Mouse (Mus musculus) lung, postnatal 4 days (tissue): Measurements from ENCODE around the gene Lmo7.

Experiments used
- DNase-seq, 2 experiments: peaks; one replicate each; pipeline ENCODE4 v3.0.0; 2021

Lmo7 gene

DNA sequence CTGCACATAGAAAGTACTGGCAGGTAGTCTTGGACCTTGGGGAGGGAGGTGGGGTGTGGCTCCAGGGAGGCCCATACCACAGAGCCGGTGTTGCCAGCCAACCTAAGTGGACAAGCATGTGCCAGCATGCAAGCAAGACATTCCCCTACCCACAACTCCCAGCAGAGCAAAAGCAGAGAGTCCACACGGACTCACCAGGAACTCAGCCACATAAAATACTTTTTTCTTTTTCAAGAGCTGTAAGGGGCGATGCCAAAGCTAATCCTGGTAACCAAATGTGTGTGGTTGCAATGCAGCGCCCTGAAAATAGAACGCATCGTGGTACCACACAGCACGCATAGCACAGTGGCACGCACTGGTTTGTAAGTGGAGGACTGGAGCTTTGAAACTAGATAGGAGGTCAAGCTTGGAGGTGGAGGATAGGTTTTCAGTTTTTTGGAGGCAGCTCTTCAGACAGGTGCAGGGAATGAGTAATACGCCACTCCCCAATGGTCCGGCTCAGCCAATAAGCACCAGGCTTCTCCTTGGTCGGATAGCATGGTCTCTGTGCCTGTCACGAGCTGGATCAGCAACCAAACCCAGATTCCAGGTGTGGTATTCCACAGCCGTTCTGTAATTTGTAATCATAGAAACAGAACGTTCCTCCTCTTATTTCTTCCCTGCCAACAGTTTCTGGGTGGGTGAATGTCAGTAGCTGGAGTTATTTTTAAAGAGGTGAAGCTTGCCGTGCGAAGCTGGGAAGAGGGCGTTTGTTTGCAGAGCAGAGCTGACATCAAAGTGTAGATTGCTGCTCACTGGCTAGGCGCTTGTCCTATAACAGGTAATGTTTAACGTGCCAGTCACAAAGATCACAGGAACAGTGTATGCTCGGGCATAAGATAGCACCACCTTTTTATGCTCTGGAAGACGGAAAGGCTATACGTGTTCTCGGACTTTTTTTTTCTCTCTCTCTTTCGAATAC is 110.3 kb downstream of the Lmo7 start:
- DNase-seq, result peak; percentile 56 to 79

DNA sequence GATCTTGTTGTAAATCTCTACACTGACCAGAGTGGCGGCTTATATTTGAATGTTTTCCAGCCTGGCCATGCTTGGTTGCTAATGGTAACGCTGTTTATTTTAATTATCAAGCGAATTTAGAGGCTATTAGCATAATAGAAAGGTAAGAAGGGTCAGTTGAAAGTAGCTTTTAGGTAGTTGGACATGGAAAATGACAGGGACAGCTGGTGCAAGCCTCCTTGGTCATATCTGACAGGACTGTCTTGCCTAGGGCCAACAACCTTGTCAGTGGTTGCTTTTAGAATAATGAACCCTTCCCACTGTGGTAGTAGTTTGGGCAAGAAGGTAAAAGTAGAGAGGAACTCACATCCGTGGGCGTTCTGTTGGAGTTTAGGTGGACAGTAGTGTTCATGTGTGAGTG is 111.5 kb downstream of the Lmo7 start:
- no peak for DNase-seq

DNA sequence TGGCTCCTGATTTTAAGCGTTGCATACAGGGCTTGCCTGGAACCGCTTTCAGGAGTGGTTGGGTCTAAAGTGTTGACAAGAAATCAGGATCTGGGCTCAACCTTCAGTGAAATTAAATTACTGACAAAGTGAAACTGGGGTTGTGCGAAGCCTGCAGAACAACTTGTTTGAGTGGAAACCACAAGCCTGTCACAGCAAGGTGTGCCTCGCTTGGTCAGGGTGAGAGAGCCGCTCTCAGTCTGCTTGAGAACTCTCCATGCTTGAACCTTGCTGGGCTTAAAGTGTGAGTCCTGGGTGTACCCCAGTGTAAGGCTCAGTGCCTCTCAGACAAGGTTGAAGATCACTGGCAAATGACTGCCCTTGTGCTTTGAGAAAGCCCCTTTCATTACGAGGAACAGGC is 112.8 kb downstream of the Lmo7 start:
- peak; percentile 10 to 27 for DNase-seq

DNA sequence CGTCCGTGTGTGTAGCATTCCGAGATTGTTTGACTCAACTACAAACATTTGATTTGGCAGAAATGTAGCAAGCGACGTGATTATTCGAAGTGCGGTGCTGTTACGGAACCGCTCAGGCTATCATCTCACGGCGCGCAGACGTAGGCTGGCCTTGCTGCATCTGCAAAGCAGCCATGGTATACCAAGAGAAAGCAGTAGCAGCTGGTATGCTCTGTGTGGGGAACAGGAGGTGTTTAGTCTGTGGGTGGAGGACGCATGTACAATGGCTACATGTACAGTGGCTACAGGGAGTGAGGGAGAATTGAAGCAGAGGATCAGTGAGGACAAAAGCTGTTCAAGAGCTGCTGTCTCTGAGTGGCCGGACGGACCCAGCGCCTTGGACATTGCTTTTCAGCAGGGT is 113.7 kb downstream of the Lmo7 start:
- peak in 1 of 2 experiments; percentile 25 for DNase-seq

DNA sequence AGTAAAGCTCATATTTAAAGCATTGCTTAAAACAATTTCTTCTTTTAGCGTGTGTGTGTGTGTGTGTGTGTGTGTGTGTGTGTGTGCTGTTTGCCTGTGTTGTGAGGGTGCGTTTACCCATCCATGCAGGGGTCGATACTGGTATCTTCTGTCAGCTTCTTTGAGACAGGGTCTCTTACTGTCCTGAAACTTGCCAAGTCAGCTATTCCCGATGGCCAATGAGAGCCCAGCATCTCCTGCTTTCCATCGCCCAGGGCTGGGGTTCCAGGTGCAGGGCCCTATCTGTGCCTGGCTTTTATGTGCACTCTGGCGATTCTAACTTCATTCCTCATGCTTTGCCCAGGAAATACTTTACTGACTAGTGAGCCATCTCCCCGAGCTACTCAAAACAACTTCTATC is 114.7 kb downstream of the Lmo7 start:
- no peak for DNase-seq

DNA sequence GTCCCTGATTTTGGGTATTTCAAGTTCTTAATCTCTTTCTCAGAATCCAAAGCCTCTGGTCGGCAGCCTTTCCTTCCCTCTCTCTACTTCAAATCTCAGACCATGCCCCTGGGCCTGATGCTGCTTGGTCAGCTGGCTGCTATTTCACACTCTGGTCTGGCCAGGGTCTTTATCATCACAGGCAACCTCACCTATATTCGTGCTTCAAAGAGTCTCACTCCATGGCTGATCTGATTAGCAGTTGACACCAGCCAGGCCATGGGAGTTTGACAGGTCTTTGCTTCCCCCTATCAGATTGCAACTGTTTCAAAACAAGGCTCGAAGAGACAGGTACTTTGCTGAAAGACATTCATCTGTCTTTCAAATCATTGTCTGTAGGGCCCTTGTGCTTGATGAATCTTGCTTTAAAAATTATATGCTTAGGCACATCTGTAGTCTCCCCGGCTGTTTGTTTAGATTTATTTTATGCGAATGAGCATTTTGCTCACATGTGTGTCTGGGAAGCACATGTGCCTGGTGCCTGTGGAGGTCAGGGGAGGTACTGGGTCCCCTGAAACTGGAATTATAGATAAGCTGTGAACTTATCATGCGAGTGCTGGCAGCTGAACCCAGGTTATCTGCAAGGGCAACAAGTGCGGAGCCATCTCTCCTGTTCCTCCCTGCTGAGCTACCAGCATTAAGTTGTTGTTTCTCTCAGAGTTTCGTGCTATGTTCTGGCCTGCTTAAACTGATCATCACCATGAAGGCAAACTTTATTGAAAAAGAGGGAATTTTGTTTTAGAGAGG is 116.5 kb downstream of the Lmo7 start:
- no peak for DNase-seq

DNA sequence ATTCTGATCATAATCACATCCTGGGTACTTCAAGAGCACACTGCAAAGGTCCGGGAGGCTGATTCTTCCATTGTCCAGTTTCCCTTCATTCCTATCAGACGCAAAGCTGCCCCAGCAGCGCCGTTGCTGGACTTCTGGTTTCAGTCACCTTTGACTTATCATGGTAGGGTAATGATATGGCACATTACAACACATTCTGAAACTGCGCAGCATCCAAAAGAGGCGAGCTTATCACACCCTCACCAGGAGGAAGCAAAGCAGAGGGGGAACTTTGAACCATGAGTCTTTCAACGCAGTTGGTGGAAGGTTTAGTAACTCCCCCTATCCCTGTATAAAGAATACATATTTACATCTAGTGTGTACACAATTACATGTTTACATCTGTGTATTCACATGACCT is 117.8 kb downstream of the Lmo7 start:
- no peak for DNase-seq

DNA sequence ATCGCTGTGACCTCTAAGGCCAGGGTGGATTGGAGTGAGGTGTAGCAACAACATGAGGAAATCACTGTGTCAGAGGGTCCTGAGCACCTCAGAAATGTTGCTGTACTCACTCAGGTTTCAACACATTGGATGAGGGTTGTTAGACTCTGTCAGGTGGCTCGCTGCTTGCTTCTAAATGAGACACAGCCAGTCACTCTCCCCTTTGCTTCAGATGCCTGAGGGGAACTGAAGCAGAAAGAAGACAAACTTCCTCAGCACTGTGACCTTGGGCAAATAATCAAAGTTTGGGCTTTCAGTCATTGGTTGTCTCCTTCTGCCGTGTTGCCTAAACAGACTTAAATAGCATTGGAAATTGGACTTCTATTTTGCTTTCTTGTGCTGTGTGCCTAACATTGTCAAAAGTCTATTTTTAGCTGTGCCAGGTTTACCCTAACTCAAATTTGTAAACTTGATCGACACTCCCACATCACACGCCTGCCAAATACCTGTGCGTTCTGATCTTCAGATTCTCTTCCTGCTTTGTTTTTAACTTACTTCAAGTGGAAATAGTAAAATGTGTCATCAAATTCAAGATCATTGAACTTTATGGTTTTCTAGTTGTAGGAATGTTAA is 122.9 kb downstream of the Lmo7 start:
- no peak for DNase-seq

DNA sequence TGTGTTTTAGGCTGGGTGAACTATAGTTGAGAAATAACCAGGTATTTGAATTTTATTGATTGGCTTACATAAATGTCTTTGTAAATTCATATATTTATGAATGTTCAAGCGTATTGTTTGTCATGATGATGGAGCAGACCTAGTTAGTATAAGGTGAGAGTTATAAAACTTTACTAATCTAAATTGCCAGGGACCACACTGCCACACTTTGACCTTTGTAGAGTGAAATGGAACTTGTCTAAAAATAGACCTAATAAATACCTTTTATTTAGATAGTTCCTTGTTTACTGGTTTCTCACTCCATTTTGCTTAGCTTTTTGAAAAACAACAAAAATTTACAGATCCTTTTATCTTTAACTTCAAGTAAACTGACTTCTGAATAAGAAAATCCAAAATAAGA is 123.5 kb downstream of the Lmo7 start:
- DNase-seq, result no peak

DNA sequence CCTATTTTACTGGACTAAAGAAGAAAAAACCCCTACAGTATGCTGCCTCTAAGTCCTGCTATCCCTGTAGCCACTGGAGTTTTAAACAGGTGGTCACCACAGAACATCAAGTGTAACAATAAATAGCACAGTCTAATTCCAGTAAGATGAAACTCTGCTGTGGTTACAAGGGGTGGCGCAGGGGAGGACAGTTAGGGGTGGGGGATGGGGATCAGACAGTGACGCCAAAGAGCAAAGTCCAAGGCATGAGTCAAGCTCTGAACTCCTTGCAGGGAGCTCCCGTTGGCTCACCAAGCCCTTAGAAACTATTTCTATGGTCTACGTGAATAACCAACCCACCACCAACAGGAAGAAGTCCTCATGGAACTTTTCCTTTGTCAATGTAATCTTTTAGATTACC is 124.0 kb downstream of the Lmo7 start:
- DNase-seq, result no peak

DNA sequence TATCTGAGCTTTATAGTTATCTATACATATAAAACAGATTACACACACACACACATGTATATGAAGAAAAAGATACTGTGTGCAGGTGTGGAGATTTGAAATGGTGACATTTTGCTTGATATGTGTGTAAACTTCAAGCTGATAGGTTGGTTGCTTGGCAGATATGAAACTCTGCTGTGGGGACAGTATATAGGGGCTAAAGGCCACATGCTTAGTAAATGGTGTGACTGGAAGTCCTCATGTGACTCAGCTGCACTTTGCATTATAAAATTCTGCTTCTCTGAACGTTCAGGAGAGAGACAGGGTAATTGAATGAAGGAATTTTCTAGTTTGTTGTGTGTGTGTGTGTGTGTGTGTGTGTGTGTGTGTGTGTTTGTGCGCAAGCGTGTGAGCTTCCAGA is 124.5 kb downstream of the Lmo7 start:
- DNase-seq, result no peak

DNA sequence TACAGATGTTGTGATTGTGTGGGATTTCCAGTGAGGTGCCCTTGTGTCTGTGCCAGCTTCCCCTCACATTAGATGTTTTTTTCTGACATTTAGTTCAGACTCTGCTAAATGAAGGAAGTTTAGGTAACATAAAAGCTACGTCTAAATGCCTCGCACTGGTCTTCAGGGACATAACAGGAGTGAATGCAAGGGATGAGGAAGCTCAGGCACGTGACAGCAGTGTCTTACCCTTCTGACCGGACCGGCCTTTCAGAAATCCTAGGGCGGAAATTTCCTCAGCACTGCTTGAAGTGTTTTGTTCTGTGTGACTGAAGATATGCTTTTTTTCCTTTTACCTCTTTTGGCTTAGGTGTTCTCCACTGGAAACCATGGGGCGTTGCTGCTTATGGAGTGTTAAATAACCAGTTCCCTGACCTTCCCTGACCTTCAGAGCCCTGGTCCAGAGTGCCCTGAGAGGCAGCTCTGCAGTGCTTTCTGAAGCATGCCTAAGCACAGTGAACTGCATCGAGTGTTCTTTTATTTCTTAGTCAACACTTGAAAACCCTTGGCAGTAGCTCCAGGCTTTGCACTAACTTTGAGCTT is 129.6 kb downstream of the Lmo7 start:
- peak; percentile 61 to 82 for DNase-seq

DNA sequence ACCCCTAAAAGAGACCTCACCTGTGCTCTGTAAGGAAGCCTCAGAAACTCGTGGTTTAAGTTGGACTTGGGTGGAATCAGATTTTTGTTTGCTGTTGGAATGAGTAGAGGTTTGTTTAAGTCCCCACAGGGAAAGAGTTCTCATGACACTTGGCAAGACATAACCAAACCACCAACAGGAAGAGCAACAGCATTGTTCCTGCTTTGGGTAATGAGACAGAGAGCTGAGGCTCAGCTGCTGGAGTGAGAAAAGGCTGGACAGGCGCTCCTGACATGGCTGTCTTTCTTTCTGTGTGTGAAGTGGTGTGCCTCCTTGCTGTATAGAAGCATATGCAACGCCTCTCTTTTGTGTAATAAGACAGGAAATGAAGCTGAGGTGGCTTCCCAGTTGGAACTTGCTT is 132.3 kb downstream of the Lmo7 start:
- DNase-seq, result no peak

DNA sequence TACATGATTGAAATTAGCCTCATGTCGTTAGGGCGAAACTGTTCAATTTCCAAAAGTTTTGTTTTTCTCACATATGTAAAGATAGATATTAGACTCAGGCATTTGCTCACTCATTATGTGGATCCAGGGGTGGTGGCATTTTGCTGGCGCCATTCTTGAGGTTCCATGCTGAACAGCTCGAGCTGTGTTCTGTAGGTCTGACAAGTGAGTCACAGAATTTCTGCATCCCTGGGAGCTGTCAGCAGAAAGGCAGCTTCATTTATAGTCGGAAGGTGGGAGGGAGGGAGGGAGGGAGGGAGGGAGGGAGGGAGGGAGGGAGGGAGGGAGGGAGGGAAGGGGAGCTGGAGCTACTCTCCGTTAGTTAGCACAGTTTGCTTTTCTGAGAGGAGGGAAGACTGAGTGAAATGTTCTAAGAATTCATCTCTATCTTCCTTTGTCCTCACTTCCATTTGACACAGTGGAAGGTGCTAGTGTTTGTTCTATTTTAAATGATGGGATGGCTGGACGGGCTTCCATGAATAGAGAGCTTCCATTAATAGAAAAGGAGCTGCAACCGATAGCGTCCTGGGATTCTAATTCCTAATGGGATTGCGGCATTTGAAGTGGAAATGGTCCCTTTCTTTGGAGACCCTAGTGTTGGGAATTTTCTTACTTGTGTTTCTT is 137.4 kb downstream of the Lmo7 start:
- no peak for DNase-seq

DNA sequence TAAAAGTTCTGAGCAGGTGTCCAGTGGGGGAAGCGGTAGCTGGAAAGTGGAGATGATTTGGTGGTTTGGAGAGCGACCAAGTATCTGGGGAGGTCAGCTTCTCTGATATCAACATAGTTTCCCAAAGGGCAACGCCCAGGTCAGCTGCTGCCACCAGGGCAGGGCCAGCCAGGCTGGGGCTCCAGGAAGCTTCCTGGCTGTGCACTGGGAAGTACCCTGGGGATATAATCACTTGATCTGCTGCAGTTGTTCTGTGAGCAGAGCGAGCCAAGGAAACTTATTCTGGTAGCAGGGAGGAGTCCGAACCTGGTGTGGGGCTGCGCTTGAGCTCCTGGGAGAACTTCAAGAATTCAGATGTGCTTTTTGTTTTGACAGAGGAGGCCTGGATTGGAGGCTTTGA is 139.4 kb downstream of the Lmo7 start:
- DNase-seq, result peak; percentile 39 to 73

DNA sequence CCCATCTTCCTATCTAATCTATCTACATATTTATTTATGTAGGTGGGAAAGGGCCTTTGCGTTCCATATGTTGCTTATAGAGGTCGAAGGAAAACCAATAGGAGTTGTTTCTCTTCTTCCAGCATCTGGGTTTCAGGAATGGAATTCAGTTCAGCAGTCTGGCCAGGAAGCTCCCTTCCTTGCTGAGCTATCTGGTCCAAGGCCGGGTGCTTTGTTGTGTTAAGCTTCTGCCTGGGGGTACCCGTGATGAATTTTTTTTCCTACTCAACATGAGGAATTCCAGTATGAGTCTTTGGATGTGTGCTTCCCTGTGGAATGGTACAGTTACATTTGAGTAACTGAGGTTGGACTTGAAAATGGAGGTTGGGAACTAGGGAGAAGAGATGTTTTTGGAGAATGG is 139.9 kb downstream of the Lmo7 start:
- no peak for DNase-seq

DNA sequence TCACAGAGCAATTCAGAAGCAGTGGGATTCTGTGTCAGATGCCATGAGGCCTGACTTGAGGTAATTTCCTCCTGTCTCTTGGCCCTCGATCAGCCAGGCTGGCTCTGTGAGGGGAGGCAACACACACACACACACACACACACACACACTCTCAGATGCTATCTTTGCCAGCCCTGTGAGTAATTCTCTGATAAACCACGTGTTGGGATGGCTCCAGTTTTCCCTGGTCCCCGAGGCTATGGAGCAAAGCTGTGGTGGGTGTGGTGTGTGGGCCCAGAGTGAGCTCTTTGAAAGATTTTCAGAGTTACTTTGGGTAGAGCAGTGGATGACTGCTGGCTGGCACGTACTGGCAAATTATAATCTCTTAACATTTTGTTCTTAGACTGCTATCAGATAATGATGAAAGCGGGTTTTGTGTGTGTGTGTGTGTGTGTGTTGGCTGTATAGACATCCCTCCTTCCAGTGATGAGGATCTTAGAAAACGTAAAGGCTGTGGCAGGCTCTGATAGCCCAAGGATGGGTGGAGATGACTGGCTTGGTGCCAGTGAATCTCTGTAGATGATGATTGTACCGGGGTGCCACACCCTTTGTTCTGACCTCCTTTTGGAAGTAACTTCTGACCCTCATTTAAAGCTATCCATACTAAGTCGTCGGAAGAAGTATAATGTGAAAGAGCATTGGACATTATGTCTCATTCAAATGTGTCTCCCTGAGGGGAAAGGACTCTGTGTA is 140.6 kb downstream of the Lmo7 start:
- DNase-seq, result peak; percentile 24 to 29

DNA sequence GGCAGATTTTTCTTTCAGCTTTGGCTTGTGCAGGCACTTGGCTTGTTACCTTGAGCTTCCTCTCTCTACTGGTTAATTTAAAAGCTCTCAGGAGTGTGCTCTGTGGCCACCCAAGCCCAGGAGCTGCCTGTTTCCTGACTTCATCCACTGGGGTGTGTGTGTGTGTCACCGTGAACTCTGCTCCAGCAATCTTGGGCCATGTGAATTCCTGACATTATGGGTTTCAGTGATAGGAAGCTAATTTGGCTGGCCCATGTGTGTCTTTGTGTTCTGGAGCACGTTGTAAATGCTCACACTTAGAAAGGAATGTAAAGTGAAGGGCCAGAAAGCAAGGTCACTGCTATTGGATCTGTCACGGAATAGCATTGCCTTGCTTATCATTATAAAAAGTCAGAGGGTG is 143.1 kb downstream of the Lmo7 start:
- DNase-seq, result no peak

DNA sequence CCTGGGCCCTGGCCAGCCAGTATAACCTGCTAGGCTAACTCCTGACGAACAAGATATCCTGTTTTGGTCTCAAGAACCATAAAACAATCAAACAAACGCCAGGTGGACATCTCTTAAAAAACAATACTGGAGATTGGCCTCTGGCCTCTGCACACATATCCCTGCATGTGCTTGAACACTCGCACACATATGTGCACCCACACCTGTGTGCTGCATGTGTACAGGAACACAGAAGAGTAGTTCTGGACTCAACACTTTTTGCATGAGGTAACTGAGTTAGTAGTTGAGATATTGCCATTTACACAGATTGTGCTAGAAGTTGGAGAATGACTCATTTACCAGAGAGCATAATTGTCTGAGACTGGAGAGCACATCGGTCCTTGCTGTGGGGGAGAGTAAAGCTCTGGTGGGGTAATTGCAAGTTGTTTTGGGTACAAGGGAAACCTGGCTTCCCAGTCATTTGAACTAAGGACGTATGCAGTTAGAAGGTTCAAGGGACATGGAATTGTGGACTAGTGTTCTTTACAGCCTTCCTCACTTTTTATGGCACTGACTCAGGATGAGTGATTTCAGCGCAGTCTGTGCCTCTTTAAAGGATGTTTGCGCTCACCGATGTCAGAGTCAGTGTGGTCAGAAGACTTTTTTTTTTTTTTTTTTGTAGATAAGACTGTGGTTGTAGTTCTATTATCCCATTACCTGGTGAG is 148.7 kb downstream of the Lmo7 start:
- DNase-seq, result no peak

DNA sequence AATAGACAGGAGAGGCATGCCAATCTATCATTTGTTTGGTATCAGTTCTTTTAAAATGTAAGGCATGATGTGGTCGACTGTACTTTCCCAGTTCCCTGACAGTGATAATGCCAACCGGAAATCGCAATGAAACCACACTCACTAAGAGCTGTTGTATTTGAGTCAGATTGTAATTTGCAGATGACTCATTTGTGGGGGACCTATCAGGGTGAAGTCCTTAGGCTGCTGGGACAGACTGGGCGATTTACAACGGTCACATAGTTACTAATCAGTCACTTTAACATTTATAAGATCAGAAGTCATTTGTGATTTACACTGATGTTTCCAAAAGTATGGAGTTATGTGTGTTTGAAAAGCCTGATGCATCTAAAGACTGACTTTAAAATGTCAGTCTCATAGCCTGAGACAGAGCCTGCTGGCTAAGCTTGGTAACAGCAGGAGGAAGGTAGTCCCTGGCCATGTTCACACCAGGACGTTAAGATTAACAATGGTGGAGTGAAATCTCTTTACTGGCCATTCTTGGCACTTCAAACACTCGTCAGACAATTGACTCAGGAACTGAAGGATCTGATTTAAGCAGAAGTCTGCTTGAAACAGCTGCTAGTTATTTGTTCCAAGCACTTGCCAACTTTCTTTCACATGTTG is 149.4 kb downstream of the Lmo7 start:
- DNase-seq, result no peak

DNA sequence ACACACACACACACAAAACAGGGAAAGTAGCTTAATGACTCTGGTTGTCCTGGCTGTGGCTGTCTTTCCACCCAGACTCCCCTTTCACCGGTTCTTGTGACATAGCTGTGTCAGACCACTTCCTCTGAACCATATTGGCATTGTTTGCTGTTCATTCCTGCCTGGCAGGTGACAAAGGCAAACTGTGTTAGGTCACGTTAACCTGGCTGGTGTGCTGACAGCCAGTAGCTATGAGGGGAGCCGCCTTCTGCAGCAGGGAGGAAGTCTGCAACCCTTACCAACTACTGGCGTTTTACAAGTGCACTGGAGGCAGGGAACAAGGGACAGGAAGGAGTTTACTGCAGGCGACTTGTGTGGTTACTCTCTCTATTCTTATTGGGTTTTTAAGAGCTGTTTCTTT is 153.2 kb downstream of the Lmo7 start:
- peak; percentile 20 to 34 for DNase-seq
